Mouse (Mus musculus): Measurements from ENCODE around the gene Gadl1.
"Not testable (repeated sequence)": the region's sequence is repeated elsewhere in the genome, so short reads cannot be mapped to it uniquely, and the experiment has no call there.

Gadl1 gene

DNA sequence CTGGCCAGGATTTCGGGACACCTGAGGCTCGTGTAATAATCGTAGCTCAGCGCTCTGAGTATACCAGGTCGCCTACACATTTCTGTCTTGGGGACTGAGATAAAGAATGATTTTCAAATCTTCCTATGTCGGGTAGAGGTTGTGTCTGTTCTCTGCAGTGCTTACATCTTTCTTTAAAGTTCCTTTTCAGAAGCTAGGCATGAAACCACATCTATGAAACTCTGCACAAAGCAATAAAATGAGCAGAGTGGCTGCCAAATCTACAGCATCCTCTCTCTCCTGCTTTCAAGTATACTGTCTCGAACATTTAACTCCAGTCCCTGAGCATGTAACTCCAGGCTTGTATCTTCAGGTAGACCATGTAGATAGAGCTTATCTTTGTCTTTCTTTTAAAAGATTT lies 109.3 kb downstream of the Gadl1 start:
- no peak for DNase-seq (ENCODE audit: inconsistent age in 2 of 2, low spot score in 1 of 2)

DNA sequence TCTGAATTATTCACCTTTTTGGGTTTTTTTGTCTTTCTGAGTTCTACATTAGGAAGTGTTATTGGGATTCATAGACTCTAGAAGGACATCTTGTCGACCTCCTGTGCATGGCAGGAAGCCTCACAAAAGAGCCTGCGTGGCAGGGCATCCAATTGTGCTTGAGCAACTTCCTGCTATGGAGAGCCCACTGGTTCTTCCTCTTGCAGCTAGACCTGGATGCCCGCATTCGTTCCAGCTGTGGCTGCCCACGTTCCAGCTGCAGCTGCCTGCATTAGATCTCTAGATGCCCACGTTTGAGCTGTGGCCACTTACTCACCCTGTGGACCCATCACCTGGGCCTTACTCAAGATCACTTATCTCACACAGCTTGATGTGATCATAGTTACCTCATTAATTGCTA lies 116.1 kb downstream of the Gadl1 start:
- no peak for DNase-seq (ENCODE audit: inconsistent age in 2 of 2, low spot score in 1 of 2)

DNA sequence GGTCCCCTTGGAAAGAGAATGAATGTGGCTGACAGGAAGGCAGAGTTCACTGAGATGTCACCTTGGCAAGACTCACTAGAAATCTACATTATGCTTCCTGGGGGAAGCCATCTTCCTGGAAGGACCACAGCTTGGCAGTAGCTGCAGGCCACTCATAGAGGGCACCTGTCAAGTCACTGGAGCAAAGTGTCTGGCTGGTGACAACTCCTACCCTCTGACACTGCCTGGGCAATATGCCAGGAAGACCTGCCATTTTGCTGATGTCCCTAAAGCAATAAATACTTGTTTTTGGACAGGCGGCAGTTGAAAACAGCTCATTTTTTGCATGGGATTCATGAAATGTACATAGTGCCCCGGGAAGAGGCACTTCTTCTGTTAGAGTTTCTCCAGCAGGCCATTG lies 119.8 kb downstream of the Gadl1 start:
- DNase-seq (ENCODE audit: inconsistent age in 2 of 2, low spot score in 1 of 2) = no peak

DNA sequence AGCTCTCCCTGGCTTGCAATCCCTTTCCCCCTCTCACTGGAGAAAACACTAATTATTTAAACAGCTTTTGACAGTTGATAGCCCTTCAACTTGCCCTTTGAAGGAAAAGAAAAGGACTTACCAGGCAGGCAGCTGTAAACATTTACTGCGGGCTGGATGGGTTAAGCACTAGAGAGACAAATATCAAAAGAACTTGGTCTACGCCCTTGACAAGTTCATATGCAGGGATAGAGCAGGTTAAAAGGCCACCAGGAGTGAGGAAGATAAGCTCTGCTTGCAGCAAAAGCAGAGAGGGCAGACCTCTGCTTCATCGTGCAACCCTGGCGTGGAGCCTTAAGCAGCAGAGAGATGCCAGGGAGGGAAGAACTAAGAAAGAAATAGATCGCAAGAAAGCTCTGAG lies 123.5 kb downstream of the Gadl1 start:
- DNase-seq (ENCODE audit: inconsistent age in 2 of 2, low spot score in 1 of 2) = no peak

DNA sequence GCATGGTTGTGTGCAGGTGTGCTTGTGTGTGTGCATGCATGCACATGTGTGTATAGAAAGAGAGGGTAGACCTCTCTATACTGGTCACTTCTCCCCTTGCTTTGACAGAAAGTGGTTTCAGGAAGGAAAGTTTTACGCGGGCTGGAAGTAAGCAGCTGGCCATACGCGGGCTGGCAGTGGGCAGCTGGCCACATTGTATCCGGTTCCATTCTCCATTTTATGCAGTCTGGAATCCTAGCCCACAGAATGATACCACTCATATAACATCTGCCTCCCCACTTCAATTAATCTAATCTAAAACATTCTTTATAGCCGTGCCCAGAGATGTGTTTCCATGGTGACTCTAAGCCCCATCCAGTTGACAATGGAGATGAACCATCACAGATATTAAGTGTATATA lies 129.0 kb downstream of the Gadl1 start:
- DNase-seq (ENCODE audit: inconsistent age in 2 of 2, low spot score in 1 of 2) = no peak

DNA sequence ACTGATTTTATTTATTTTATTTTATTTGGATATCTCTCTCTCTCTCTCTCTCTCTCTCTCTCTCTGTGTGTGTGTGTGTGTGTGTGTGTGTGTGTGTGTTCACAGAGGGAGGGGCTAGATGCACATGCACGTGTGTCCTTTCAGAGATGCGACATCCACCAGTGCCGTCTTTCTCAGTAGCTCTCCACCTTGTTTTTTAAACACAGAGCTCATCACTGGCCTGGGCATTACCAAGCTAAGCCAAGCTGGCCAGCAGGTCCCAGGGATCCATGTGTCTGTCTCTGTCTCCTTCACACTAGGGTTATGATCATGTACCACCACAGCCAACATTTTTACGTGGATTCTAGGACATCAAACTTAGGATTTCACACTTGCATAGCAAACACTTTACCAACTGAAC lies 130.7 kb downstream of the Gadl1 start:
- no peak for DNase-seq (ENCODE audit: inconsistent age in 2 of 2, low spot score in 1 of 2)

DNA sequence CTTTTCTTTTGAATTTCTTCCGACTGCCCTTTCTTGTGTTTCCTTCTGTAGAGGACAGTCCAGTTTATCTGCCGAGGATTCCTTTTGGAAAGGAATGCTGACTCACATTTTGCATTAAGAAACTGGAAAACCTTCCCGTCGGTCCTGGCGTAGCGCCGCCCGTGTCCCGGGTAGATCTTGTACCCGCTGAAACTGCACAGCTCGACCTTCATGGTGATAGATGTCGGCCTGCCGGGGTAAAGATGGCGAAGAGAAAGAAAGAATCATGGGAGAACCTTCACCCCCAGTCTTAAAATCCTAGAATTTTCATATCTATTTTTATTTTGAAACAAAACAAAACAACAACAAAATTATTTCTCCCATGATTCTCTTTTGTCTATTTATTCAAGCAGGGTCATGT lies 131.6 kb downstream of the Gadl1 start:
- not testable (repeated sequence) for DNase-seq (ENCODE audit: inconsistent age in 2 of 2, low spot score in 1 of 2)

DNA sequence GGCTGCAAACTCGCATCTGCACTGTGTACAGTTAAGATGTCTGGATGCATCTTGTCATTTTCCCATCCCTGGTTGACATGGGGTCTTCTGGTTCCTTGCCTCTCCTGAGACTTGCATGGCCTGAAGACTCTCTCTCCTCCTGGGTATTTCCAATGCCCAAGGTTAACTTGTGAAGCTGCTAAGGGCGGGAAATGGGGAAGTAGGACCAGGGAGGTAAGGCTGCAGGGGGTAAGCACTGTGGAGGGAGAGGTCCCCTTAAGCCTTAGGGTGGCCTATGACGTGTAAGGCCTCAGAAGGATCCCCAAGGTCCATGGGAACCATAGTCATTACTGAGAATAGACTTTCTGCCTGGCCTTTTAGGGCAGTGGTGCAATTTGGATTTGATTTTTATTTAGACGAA lies 132.1 kb downstream of the Gadl1 start:
- no peak for DNase-seq (ENCODE audit: inconsistent age in 2 of 2, low spot score in 1 of 2)

DNA sequence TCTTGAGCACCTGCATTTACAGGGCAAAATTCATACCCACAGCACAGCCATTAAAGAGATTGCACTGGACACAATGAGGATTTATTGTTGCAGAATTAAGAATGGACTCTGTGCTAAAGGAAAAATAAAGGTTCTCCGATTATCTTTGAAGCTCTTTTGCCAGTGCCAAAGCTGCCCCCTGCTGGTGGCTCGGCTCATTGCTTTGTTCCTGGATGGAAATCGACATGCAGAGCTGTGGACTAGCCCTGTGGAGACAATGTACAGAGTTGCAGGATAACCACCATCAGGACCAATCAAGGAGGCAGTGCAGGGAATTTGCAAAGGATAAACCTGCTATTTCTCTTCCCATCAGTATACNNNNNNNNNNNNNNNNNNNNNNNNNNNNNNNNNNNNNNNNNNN lies 132.5 kb downstream of the Gadl1 start:
- peak; percentile 73 to 94 for DNase-seq (ENCODE audit: inconsistent age in 2 of 2, low spot score in 1 of 2)

DNA sequence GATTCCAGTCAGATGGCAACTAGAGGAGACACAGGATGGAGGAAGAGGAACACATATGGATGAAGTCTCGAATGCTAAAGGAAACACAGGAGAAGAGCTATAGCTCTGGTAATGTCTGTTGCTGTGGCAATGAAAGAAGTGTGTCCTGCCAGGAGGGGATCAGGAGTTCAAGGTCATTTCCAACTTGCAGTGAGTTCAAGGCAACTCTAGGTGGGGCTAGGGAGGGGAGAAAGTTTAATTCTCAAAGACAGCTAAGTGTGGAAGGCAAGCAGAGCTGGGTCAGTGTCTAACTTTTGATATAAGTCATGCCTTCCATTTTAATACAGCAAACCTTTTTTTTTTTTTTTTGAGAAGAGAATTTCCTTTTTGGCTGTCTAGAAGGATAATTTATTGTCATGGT lies 140.7 kb downstream of the Gadl1 start:
- no peak for DNase-seq (ENCODE audit: inconsistent age in 2 of 2, low spot score in 1 of 2)

DNA sequence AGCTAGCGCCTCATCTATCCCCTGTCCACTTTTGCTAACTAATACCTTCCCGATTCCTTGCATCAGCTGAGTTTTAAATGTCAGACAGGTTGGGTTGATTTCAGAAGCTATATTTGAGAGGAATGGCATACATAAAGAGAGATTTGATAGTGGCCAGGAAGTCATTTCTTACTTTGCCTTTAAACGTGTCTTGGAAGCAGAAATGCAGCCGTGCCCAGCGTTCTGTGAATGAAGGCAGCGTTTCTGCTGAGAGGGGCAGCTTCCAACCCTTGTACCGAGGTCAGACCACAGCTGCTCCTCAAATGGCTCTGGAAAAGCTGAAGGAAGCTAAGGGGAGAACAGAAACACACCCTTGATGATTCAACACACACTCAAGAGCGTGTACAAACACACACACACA lies 144.7 kb downstream of the Gadl1 start:
- DNase-seq (ENCODE audit: inconsistent age in 2 of 2, low spot score in 1 of 2) = no peak

DNA sequence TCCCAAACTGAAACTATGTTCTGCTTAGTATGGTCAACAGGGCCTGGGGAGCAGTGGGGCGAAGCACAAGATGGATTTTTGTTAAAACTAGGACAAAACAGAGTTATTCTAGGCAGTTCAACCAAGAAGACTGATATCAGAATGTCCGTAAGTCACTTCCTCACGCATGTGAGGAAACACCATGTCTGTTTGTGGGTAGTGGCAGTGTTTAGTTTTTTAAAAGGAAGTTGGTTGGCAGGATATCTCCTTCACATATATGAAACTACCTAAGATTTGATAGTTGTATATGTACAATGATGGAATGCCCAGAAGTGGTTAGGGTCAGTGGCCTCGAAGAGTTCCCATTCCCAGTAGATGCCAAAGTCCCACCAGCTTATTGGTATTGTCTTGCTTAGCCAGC lies 149.2 kb downstream of the Gadl1 start:
- no peak for DNase-seq (ENCODE audit: inconsistent age in 2 of 2, low spot score in 1 of 2)

DNA sequence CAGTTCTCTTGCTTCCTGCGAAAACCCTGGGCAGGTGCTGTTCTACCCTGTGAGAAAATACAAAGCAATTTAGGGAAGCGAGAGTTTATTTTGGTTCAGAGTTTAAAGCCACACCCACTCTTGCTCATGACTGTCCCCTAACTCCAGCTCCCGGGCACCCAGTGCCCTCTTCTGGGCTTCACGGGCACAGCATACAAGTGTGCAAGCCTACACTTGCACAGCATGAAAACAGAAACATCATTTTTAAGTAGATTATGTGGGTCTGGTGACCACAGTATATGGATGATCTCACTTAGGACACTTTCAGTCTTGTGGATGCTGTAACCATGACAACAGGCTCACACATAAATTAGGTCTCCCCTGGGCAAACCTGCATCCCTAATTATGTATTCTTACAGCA lies 149.9 kb downstream of the Gadl1 start:
- DNase-seq (ENCODE audit: inconsistent age in 2 of 2, low spot score in 1 of 2) = peak in 1 of 2 experiments; percentile 34

DNA sequence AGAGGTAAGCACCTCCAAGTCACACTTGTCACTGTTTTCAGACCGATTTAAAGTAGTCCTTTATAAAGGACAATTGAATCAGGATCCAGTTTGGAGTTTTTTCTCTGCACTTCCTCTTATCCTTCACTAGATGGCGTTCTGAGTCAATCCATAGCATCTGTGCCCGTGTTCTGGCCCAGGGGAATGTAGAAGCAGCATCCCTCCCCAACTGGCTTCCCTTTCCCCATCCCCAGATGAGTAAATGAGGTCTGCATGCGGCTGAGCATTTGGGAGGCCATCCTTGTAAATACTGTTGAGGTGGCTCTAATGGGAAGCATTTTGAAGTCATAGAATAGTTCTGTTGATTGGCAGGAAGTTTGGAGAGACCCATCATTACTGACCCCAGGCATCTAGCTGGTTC lies 151.4 kb downstream of the Gadl1 start:
- DNase-seq (ENCODE audit: inconsistent age in 2 of 2, low spot score in 1 of 2) = peak; percentile 14 to 70

DNA sequence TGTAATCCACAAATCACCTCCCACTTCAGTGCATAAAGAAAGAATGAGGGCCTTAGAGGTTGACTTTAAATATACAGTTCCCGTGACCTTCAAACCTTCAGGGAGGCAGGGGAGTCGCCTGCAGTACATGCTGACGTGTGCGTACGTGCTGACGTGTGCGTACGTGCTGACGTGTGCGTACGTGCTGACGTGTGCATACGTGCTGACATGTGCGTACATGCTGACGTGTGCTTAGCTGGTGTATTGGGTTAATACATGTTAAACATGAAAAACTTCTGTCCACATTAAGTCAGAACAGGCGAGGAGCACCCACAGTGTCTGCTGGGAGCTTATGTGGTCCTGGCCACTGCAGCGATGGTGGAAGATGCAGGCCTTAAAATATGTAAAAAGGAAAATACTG lies 155.5 kb downstream of the Gadl1 start:
- DNase-seq (ENCODE audit: inconsistent age in 2 of 2, low spot score in 1 of 2) = no peak

DNA sequence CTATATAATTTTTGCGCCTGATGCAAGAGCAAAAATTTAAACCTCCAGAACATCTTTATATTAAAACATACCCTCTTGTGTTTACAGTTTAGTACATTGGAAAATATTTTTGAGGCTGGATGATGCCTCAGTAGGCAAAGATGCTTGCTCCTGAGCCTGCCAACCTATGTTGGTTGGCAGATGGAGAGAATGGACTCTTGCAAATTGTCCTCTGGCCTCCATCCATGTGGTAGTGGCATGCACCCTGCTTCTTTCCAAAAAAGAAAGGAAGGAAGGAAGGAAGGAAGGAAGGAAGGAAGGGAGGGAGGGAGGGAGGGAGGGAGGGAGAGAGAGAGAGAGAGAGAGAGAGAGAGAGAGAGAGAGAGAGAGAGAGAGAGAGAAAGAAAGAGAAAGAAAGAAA lies 162.3 kb downstream of the Gadl1 start:
- DNase-seq (ENCODE audit: inconsistent age in 2 of 2, low spot score in 1 of 2) = not testable (repeated sequence)

DNA sequence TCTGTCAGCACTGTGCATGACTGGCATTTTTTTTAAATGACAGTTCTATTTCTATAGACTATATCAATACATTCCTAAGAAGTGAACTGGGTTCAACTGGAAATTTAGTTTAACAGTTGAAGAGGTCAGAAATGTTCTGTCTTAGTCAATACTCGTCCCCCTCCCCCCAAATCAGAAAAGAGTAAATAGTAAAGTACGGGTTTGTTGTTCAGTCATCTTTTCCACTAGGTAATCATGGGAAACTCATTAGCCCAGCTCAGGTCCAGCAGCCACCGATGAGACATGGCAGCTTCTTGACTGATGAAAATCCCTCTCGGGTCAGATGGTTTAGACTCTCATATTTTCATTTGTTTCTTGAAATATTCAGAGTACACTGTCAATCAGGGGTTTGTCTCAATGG lies 166.9 kb downstream of the Gadl1 start:
- DNase-seq (ENCODE audit: inconsistent age in 2 of 2, low spot score in 1 of 2) = no peak

DNA sequence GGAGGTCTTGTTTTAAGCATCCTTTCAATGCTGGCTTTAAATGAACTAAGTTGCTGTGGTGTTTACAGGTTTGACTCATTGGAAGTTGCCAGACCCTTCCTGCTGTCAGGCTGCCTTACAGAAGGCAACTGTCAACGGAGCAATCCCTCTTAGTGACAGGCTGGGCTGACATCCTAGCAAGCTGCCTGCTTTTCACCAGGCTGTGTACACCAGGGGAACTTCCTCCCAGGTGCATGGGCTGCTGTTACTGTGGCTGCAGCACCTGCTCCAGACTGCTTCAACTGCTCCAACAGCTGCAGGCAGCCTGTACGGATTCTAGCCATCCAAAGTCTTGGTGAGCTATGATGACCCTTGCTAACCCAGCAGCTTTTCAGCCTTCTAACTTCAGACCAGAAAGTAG lies 167.7 kb downstream of the Gadl1 start:
- DNase-seq (ENCODE audit: inconsistent age in 2 of 2, low spot score in 1 of 2) = no peak

DNA sequence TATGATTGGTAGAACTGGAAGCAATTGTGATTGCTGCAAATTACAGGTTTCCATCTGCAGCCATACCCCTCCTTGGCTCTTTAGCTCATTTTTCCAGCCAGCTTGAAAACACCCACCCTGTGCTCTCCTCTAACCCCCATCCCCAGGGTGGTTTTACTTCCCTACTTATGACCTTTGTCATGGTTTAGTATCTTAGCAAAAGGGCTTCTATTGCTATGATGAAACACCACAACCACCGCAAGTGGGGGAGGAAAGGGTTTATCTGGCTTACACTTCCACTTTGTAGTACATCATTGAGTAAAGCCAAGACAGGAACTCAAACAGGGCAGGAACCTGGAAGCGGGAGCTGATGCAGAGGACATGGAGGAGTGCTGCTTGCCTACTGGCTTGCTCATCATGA lies 168.2 kb downstream of the Gadl1 start:
- no peak for DNase-seq (ENCODE audit: inconsistent age in 2 of 2, low spot score in 1 of 2)

DNA sequence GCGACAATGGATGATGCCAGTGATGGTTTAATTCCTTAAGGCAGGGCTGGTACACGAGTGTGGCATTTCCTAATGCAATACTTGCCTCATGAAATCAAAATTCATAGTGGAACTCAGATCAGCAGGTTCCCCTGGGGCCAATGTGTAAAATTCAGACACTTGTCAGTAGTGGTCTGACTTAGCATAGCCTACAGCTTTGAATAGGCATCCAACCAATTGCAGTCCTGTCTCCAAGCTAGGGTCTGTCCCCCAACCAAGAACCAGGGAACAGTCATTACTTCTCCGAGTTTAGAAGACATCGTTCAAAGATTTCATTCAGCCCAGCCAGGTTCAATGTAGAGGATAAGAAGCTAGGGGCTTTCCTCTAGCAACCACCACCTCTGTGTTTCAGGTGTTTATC lies 172.5 kb downstream of the Gadl1 start:
- no peak for DNase-seq (ENCODE audit: inconsistent age in 2 of 2, low spot score in 1 of 2)

DNA sequence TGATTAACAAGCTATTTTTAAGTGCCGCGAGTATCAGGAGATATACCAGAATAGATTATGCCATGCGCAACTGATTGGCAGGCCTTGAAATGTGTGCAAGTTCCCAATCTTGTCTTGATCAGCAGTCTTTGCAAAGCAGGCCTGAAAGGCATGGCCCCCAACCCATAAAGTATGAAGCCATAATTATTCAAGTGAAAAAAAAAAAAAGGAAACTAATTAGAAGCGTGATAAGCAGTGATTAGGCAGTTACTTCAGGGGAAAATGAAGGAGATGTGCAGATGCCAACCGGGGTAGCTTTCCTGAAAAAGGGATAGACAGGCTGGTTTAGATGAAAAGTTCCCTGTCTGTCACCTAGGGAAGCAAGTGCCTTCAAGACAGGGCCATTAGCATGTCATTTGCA lies 174.0 kb downstream of the Gadl1 start:
- DNase-seq (ENCODE audit: inconsistent age in 2 of 2, low spot score in 1 of 2) = no peak

DNA sequence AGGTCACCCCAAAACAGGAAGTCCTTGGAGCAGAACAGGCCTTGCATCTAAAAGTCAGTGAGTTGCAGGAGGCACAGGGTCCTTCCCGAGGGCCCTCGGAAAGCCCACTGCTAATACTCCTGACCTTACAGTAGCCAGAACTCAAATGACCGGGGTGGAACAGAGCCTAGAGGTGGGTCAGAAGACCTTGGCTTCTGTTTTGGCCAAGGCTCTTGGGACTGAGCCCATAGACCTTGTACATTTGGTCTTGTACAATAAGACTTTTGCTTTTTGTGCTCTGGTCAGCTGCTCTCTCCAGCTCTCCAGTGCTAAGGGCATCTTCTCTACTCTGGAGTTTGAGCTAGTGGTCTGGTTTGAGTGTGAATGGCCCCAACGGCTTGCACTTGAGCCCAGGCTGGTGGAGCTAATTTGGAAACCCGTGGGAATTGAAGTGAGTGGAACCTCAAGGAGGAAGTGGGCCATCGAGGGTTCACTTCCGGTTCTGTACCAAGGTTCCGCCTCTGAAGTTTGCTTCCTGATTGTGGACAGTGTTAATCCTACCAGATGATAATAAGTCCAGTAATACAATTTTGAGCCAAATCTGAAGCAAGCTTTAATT lies 174.6 kb downstream of the Gadl1 start:
- DNase-seq (ENCODE audit: inconsistent age in 2 of 2, low spot score in 1 of 2) = peak in 1 of 2 experiments; percentile 76

DNA sequence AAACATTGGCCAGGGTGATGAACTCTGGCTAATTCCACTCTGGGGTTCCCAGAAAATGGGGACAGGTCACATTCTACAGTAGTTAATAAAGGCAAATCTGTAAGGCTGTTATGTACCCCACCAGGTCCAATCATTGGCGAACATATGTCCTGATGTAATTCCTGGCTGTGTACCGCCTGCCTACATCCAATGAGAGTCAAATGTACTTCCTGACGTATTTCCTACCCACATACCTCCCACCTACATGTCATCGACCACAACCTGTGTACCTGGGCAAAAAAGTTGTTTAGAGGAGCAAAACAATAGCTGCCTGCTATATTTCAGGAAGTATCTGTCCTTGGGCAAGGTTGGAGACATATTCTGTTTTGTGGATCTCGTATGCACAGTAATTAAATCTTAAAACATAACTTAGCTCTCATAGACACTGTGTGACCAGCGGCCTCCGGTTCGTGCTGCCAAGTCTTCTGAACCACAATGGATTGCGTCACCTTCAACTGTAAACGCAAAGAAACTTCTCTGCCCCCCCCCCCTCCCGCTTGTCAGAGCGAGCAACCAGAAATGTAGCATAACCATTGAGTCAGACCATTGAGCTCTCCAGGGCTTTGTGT lies 175.2 kb downstream of the Gadl1 start:
- peak in 1 of 2 experiments; percentile 26 for DNase-seq (ENCODE audit: inconsistent age in 2 of 2, low spot score in 1 of 2)

Data from adrenal gland, adult (tissue).